Mouse (Mus musculus) megakaryocyte, embryonic 14.5 days (primary cell): ENCODE measurements around the gene Apol9a. TPM values are rescaled to one million over a fixed set of nuclear protein-coding genes. Genes with fewer than 3 reads are reported as not detected.

ENCODE experiments used
- H3K27me3 ChIP-seq: replicated peaks from 2 replicates; pipeline ENCODE3; 2012; ENCODE audit warnings: inconsistent platforms
- H3K36me3 ChIP-seq: replicated peaks from 2 replicates; pipeline ENCODE3; 2012; ENCODE audit warnings: low read length, inconsistent platforms, mixed read lengths
- H3K4me1 ChIP-seq: 2 replicates; pipeline ENCODE4 v1.6.1; 2012; ENCODE audit warnings: inconsistent platforms
- H3K4me3 ChIP-seq: replicated peaks from 2 replicates; pipeline ENCODE3; 2012; ENCODE audit warnings: moderate library complexity, mild to moderate bottlenecking, inconsistent platforms
- H3K9me3 ChIP-seq: 2 replicates; pipeline ENCODE4 v1.6.1; 2012; ENCODE audit warnings: inconsistent platforms
- FLI1 ChIP-seq: IDR thresholded peaks from 2 replicates; pipeline ENCODE4 v1.6.1; 2012; ENCODE audit warnings: low read length, inconsistent platforms, mixed read lengths
- GATA1 ChIP-seq: IDR thresholded peaks from 3 replicates; pipeline ENCODE4 v1.6.1; 2012; ENCODE audit warnings: mixed read lengths, low read length, inconsistent platforms, borderline replicate concordance
- polyA plus RNA-seq: library from polyadenylated mRNA; stranded (reverse); fragments of >175 nt; gene quantifications from 2 replicates; pipeline ENCODE4 v1.2.3, GENCODE M21; 2012; ENCODE audit warnings: low replicate concordance; ENCODE audit not compliant: insufficient read depth

The Apol9a gene
- polyA plus RNA-seq, 1 experiment = not detected

DNA sequence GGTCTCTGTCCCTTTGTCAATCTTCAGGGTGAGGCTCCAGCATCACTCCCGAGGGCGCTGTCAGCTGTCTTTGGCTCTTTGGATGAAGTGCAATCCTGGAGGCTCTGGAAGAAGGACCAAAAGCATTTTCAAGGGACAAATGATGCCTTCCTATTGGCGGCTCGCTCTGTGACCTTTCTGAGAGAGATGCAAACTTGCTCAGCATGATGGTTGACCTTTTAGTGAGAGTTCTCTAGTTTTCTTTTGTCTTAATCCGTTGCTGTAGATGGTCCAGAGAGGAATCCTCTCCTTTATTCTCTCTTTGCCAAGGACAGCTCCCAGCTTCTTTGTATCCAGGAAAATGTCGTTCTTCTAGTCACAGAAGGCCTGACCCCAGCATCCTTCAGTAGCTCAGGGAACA is 51.9 kb downstream of the Apol9a start:
- Histone ChIP-seq H3K4me1 (peaks cover 7% of the 10 kb centered on the region), H3K4me3 (no peak overlapping the region), H3K9me3 (0 out of 2 replicates have a peak, but pooled peaks cover 3% of the 10 kb centered on the region), H3K36me3 (no peaks in the 10 kb centered on the region), H3K27me3 (peaks cover 42% of the 10 kb centered on the region)
- TF ChIP-seq FLI1 (no peak), GATA1 (no peak)

GRCm38 (mm10) chr15:77358320-77359040 is 52.5 kb downstream of the Apol9a start:
- peaks cover 43% of the 10 kb centered on the region for H3K27me3 ChIP-seq
- no peak for TF ChIP-seq GATA1
- TF ChIP-seq FLI1 = no peak
- H3K4me1 ChIP-seq = peaks cover 7% of the 10 kb centered on the region
- H3K4me3 ChIP-seq = peak overlapping the region; percentile 70
- 0 out of 2 replicates have a peak, but pooled peaks cover 3% of the 10 kb centered on the region for H3K9me3 ChIP-seq
- H3K36me3 ChIP-seq = no peaks in the 10 kb centered on the region

- Histone ChIP-seq H3K4me3 (no peak overlapping the region), H3K27me3 (peaks cover 48% of the 10 kb centered on the region), H3K4me1 (peaks cover 7% of the 10 kb centered on the region), H3K36me3 (no peaks in the 10 kb centered on the region), H3K9me3 (0 out of 2 replicates have a peak, but pooled peaks cover 3% of the 10 kb centered on the region)
- TF ChIP-seq FLI1 = no peak
- TF ChIP-seq GATA1 = no peak
Observed at GRCm38 (mm10) chr15:77356248-77356810, 54.6 kb downstream of the Apol9a start.

- TF ChIP-seq FLI1 = no peak
- TF ChIP-seq GATA1 = no peak
- 0 out of 2 replicates have a peak, but pooled peaks cover 3% of the 10 kb centered on the region for H3K9me3 ChIP-seq
- peaks cover 7% of the 10 kb centered on the region for H3K4me1 ChIP-seq
- no peak overlapping the region for H3K4me3 ChIP-seq
- H3K27me3 ChIP-seq = peaks cover 48% of the 10 kb centered on the region
- no peaks in the 10 kb centered on the region for H3K36me3 ChIP-seq
Observed at GRCm38 (mm10) chr15:77354848-77355551, 55.9 kb downstream of the Apol9a start.

GRCm38 (mm10) chr15:77354496-77354847 is 56.5 kb downstream of the Apol9a start:
- Histone ChIP-seq H3K36me3 (no peaks in the 10 kb centered on the region), H3K4me3 (no peak overlapping the region), H3K27me3 (peaks cover 44% of the 10 kb centered on the region), H3K4me1 (peaks cover 7% of the 10 kb centered on the region), H3K9me3 (0 out of 2 replicates have a peak, but pooled peaks cover 3% of the 10 kb centered on the region)
- TF ChIP-seq GATA1 (no peak), FLI1 (no peak)

Other genes starting within 250 kb of the Apol9a start
- 0.76 and 3.6 TPM in 2 replicates for gene Rbfox2, start 104.1 kb downstream of the Apol9a start, polyA plus RNA-seq
- gene Apol7a, start 12.0 kb downstream of the Apol9a start, polyA plus RNA-seq = not detected in 2 replicates
- not detected in 2 replicates for gene Apol7b, start 36.4 kb upstream of the Apol9a start, polyA plus RNA-seq
- gene Apol10a, start 65.9 kb upstream of the Apol9a start, polyA plus RNA-seq = not detected in 2 replicates
- not detected in 2 replicates for gene Apol11a, start 97.1 kb upstream of the Apol9a start, polyA plus RNA-seq
- gene Apol7c, start 122.2 kb upstream of the Apol9a start, polyA plus RNA-seq = not detected in 2 replicates
- gene 1700025B11Rik, start 150.8 kb upstream of the Apol9a start, polyA plus RNA-seq = not detected in 2 replicates
- gene Apol10b, start 185.0 kb upstream of the Apol9a start, polyA plus RNA-seq = not detected in 2 replicates
- not detected in 2 replicates for gene Gm36245, start 188.1 kb upstream of the Apol9a start, polyA plus RNA-seq
- 0.37 TPM in 1 of 2 replicates, not detected in the other for gene Apol11b, start 232.2 kb upstream of the Apol9a start, polyA plus RNA-seq